Mouse (Mus musculus) telencephalon, adult 2 months (tissue): ENCODE results near the gene Otulin.
A peak's percentile ranks its signal among the peaks of the same experiment; 100 is the strongest.

ENCODE experiments used
- DNase-seq: peaks from one replicate; pipeline ENCODE4 v3.0.0-alpha.2; 2011; ENCODE audit warnings: low read depth, low spot score

The Otulin gene

DNA sequence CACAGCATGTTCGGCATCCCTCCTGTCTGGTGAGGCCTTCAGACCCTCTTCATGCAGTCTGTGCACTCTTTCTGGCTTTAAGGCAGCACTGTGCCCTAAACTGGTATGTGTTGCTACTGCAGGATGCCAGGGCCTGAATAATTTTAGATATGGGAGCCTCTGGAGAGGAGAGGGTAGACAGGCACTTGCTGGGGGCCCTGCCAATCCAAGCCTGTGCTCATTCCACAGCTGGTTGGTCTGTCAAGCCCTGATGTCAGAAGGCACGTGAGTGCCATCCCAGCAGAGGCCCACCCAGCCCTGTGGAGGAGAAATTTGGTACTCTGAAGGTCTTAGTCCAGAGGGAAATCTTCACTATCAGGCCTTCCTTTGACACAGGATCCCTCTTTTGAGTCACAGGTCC lies 49.7 kb downstream of the Otulin start:
- no peak for DNase-seq

DNA sequence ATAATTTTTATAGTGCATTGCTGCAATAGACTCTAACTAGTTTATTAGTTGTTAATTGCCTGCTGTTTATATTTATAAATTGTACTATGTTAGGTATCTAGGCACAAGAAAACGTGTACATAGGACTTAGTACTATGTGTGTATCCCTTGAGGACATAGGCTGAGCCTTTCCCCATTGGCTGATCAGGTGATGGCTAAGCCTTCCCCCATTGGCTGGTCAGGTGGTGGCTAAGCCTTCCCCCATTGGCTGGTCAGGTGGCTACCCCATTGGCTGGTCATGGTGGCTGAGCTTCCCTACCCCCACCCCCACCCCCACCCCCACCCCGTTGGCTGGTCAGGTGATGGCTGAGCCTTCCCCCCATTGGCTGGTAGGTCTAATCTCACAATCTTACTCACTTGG lies 50.6 kb downstream of the Otulin start:
- no peak for DNase-seq

DNA sequence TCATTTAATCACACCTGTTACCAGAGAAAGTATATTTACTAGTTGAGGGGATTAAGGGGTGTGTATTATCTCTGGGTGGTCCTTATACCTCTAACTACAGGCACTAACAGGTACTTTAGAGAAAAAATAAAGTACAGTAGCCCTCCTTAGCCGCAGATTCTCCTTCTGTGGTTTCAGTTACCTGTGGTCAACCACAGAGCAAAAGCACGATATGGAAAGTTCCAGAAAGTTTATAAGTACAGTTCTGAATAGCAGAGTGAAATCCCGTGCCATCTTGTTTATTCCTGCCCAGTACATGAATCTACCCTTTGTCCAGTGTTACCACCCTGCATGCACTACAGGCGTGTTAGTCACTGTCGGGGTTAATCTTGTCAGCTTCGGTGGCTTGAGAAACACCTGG lies 51.6 kb downstream of the Otulin start:
- DNase-seq = no peak

DNA sequence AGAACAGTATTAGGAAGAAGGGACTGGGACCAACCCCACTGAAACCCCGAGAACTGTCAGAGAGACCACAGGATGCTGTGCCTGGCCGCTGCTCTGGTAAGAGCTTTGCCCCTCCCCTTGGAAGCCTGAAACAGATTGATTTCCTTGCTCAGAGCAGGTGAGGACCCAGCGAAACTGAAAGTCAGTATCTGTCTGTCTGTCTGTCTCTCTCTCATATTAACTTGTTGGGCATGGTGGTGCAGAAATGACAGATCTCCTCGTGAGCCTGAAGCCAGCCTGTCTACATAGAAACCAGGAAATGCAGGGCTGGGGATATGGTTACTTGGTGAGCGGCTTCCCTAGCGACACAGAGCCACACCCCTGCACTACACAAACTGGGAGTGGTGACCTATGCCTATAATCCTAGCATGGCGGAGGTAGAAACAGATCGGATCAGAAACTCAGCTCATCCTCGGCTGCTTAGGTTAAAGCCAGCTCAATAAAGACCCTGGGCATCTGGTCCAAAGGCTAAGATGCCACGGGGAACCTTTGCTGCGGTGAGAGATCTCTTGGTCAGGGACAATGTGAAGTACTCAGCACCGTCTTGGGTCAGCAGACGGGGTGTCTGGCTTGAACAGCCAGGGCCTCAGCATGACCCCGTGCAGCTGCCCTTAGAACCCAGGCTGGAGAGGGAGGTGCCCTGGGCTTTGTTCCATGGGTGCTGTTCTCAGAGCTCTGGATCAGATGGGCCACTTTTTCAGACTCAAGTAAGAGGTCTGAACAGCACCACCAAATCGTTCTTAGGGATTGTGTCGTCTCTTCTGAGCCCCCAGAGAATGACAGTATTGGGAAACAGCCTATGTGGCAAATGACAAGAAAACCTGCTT lies 52.3 kb downstream of the Otulin start:
- DNase-seq = no peak

DNA sequence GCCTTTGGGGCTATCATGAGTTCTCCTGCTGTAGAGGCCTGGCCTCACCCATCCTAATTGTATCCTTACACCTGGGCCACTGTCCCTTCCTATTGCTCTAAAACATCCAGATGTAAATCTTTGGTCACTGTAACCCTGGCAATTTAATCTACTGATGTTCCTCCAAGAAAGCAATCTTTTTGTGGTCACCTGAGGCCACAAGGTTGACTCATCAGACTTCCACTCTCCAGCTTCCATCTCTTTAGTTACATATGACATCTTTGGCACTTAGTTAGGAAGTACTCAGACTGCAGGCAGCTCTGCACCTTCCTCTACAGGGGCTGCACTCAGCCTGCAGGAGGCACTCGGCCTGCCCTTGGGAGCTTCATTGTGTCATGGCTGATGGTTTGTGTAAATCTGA lies 53.6 kb downstream of the Otulin start:
- no peak for DNase-seq

DNA sequence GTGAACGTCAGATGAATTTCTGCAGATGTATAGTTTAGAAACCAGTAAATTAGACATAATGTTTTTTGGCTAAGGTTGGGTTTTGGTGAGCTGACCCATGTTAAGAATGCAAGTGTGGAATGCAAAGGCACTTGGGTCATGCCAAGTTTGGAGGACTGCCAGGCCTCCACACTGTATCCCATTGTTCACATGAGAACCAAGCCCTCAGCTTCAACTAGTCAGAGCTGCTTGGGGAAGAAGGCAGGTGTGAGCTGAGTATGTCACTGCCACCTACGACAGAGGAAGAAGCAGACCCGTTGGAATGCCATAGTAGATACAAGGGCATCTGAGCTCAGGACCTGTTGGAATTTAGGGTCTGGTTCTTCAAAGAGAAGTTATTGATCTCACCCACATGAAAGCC lies 54.6 kb downstream of the Otulin start:
- DNase-seq = no peak

DNA sequence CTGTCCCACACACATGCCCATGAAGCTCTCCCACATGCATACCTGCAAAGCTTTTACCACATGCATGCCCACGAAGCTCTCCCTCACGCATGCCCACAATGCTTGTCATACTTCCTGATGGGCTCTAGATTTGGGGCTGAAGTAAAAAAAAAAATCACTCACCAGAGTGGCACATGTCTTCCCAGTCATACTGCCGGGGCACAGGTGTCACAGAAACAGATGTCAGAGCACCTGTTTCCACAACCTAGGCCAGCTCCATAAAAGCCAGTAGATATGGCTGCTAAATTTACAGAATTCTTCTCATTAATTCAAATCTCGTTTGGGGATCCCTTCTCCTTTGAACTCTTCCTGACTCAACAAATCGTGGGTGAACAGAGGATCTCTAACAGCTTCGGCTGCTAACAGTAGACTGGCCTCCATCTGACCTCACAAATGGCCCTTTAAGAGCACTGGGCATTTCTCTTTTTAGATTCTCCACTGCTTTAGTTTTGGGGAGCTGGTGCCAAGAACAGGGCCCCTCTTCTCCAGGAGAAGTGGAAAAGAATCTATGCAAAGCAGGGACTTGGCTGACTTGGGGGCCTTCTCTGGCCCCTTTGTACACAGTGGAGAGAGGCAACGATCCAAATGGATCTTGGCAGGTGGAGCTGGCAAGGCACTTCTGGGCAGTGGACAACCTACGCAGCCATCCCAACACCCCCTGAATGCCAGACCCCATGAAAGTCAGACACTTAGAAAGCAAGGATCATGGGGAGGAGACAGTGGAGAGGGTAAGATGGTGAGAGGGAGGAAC lies 55.3 kb downstream of the Otulin start:
- DNase-seq = no peak

DNA sequence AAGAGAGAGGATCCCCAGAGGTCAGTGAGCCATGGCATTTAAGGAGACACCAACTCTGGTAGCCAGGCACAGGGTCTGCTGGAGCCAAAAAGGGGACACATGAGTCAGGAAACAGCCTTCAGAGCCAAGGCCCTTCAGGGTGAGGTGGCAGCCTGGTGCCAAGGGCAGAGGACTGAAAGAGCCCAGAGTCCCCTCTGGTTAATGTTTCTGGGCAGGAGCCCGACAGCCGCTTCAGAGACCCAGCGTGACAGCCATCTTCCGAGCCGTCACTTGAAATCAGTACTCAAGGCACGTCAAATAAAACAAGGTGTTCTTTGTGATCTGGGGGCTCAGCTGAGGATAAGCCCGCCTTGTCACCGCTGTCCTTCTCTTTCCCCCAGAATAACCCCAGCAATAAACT lies 59.3 kb downstream of the Otulin start:
- no peak for DNase-seq

DNA sequence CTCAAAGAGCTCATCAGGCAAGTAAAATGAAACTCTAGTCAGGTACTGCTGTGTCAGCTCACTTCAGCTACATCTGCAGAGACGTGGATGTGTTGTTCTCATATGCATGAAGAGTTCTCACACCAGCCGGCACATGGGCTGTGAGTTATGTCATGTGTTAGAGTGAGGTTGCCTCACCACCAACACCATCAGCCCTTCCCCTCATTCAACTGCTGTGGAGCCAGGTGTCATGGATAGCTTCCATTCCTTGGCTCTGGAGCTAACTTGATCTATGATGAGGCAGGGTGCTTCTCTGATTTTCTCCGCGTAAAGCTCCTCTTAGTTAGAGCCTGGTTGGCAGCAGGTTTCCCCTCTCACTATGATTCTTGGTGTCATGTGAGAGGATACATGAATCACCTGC lies 60.1 kb downstream of the Otulin start:
- DNase-seq = no peak

DNA sequence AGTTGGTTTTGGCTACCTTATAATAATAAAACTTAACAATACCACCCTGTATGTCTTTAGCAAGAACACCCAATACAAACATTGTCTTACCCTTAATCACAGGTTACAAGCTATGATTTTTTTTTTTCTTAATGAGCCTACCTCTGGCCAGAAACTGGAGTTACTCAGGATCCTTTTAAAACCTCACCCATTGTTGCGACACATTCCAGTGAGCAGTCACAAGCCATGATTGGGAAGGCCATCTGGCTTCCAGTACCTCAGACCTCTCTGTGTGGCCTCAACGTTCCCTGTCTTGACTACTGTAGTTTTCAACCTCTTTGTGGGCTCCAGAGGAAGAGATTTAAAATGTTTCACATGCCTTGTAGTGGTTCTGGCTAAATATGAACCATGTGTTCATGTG lies 60.6 kb downstream of the Otulin start:
- DNase-seq = no peak

DNA sequence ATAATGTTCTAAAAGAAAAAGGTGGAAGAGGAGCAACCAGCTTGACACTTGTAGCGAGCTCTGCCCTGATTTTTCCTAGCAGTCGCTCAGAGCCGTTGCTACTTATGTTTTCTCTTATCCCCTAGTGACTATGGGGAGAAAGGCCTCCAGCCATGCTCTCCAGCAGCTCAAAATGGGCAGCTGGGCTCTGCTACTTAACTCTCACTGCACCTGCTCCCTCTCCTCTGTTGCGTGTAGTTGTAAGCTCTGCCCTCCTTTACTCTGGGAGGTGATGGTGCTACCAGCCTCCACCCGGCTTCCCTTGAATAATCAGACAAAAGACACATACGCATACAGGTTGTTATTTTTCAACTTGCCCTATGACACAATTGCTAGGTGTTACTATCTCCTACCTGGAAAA lies 62.1 kb downstream of the Otulin start:
- DNase-seq = no peak

DNA sequence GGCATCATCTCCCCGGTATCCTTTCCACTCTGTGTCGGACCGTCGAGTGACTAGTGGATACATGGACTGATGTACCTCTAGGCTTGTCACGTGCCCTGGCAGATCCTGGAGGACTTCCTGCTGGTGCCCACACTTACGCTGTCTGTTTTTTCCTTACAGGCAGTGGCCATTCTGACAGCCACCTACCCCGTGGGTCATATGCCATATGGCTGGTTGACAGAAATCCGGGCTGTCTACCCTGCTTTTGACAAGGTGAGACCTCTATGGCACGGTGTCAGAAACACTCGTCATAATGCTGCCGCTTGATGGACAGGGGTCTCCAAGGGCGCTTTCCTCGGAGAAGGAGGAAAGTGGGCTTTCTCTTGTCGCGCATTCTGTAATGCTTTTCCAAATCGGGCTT lies 63.1 kb downstream of the Otulin start:
- no peak for DNase-seq

DNA sequence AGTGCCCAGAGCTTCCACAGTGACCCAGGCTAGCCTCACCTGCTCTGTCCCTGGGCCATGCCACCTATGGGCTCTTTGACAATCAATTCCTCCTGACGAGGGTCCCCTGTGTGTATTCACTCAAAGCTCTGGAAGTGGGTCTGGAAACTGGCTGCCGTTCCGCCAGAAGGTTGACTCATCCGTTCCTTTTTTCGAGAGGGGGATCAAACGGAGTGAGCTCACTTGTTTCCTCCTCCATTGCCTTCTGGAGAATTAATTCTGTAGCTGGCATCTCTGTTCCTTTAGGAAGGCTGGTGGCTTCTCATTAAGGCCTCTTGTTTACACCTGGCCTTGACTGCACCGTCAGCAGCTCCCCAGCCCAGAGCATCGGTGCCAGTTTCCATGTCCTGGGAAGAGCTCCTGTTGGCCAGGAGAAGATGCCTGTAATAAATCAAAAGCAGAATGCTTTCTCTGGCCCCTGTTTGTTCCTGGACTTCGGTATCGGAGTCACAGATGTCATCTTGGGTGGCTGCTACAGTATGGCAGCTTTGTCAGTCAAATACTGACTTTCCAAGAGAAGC lies 64.8 kb downstream of the Otulin start:
- DNase-seq = peak; percentile 62

DNA sequence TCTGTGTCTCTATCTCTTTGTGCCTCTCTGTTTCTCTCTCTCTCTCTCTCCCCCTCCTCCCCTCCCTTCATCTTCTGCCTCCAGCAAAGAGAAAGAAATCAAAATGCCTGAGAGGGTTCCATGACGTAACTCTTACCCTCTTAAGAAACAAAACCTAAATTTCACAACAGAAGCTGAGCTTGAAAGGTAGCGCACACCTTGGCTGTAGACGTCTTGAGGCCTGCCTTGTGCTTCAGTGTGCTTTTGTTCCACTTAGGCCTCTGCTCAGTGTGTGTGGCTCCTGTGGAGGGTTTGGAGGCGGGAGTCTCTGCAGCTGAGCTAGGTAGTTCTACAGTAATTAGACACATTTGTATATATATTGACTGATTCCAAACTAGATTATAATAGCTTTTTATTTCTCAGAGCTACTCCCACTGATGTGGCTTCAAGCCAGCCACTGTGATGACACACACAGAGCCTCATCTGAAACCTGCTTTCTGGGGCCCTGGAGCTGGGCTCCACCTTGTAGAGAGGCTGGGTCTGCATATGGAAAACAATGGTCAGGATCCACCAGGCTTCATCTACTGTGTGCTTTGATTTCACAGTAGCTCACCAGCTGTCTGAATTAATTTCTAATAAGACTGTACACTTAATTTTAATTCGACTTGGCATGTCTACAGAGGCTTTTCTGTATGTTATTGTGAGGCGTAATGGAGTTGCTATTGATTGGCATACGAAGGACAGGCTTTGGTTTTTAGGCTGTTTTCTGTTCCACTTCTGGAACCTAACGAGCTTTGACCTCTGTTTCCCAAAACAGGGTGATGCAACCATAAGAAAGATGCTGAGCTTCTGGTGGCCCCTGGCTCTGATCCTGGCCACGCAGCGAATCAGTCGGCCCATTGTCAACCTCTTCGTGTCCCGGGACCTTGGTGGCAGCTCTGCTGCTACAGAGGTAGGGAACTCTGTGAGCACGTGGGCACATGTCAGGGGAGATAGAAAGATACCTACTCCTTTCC lies 66.1 kb downstream of the Otulin start:
- DNase-seq = peak; percentile 65

DNA sequence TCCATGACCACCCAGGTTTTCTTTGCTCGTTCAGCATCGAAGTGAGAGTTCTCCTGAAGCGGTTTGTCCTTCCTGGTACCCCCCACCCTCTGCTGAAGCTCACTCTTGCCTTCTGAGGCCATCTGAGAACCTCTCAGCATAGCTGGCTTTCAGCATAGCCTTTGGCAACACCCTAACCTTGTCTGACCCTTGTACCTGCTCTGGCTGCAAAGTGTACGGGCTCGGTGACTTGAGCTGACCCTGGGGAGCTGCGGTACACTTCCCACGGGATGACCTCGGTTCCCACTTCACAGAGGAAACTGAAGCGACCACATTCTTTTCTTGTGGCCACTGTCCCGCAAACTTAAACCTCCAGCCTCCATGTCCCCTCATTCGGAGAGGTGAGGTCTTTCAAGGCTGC lies 70.2 kb downstream of the Otulin start:
- no peak for DNase-seq

DNA sequence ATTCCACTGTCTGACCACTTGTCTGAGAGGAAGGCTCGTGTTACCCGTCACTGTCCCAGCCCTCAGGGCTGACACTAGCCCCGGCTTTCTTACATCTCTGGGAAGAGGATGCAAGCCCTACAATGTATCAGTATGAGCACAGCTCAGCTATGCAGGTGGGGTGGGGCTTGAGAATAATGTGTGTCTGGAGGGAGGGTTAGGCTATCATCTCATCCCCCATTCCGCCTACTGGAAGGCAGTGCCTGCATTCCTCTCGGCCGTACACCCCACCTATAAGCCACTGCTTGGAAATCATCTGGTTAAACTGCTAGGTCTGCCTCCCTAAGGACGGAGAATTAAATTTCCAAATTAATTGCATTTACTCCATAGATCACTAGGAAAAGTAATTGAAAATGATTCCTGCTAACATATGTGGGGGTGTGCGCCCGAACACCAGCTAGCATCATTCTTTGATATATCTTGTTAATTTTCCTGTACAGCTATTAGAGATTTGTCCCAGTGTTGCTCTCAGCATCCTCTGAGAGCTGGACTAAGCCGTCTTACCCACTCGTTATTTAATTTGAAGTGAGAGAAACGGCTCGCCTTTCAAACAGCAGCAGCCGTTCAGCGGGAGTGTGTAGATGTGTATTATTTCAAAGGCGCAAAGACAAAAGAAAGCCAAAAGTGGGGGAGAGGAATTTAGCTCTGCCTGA lies 71.9 kb downstream of the Otulin start:
- DNase-seq = no peak

DNA sequence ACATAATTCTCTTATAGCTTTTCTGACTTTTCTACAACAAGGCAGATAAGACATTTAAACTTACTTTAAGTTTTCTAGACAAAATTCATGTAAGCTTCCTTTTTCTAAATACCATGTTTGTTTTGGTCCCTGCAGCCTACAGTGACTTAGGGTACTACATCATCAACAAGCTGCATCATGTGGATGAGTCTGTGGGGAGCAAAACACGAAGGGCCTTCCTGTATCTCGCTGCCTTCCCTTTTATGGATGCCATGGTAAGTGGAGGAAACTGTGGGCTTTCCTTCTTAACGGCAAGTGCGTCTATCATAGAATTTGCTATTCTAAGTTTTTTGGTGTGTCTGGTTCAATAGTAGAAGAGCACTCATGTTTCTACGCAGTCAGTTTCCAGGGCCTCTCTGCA lies 76.9 kb downstream of the Otulin start:
- no peak for DNase-seq

DNA sequence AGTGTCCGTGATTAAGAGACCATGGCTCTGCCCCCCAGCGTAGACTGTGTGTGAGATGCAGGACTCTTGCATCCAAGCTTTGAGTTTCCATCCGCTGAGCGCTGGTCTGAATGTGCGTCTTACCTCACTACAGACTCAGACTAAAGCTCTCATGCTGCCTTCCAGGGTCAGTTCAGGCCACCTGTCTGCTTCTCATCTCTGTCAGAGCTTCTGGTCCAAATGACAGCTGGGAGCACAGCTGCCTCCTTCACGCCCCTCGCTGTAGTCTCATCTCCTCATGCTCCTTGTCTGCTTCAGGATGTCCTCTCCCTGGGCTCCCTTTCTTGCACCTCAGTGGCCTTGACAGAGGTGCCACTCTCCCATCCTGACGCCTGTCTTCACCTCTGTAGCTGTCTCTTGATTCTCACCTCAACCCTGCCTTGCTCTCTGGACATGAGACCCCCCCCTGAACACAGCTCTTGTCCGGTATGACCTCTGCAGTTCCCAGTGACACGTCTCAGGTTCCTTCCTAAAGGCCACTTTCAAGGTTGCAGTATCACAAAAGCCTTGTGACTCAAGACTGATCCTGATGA lies 78.3 kb downstream of the Otulin start:
- DNase-seq = no peak

DNA sequence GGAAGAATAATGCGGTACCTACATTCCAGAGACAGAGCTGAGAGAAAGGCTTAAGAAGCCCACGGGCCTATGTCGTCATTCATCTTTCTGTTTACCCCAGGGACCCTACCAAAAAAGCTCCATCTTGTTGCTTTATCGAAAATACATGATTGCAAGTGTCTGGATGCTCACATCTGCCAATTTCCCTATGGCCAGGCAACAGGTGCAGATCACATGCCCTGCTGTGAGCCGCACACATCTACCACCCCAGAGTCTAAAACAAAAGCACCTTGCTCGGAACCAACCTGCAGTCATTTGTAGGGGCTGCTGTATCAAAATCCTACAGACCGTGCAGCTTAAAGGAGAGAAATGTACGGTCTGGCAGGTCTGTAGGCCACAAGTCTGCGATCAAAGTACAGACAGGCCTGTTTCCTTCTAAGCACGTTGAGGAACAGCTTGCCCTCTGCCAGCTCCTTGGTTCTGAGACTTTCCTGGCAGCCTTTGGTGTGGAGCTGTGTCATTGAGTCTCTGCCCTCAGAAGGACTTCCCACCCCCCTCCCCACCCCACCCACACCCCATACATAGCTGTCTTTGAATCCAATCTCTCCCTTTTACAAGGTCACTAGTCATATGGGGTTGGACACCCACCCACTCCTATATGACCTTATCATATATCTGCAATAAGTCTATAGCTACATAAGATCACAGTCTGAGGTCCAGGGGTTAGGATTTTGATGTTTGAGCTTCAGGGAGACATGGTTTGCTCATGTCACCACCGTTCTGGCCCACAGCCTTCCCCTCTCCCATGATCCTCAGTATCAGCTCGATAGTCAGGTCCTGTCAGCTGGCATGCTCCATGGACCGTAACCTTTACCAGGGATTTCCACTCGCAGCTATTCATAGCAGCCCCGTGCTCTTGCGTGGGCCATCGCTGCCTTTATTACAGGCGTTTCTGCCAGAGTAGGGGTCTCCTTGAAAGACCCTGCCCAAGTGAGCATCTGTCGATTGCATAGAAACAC lies 79.1 kb downstream of the Otulin start:
- no peak for DNase-seq
